Mouse (Mus musculus) thymus, postnatal 36 days (tissue): ENCODE measurements at regions not wholly inside any gene's neighbourhood (a gene's known extent, or its start where the extent isn't known, plus 50 kb on each side); places are given as distances from the start of the nearest gene placed in this dataset.
"Not testable (repeated sequence)": the region's sequence is repeated elsewhere in the genome, so short reads cannot be mapped to it uniquely, and the experiment has no call there.

ENCODE experiments used
- DNase-seq, 2 experiments: peaks; one replicate each; pipeline ENCODE4 v3.0.0; 2022; ENCODE audit warnings: mixed read lengths in 2 of 2

DNA sequence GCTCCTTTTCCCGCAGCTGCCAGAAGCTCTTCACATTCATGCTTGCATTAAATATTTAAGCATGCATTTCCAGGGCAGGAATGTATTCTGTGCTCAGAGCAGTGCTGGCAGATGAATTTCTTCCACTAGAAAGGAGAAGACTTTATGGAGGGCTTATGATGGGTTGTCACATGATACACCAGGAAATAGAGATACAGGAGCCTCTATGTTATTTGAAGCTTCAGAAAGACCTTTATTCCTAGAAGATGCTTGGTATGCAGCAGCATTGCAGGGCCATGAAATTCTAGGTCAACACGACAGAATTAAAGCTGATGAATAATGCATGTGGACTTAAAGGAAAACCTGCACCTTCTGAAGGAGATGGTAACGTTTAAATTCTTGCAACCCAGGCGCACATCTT is 212.1 kb downstream of the Adgrg6 start:
- no peak for DNase-seq

DNA sequence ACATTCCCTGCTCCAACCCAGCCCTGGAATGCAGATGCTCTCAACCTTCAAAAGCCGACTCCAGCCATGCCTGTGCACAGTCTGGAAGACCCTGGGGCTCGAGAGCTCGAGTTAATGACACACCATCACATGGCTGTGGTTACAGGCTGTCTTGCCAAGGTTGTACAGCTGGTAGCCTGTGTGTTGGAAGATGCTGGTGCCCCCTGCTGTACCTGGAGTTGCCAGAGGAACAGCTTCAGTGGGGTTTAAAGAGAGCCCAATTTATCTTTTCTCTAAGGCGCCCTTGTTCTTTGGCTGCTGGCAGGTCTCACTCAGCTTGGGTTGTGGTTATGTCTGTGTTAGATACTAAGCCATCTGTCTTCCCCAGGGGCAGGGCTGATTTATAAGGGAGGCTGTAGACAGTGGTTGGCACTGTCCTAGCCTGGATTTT is 212.8 kb downstream of the Adgrg6 start:
- DNase-seq, result peak; percentile 44 to 60

DNA sequence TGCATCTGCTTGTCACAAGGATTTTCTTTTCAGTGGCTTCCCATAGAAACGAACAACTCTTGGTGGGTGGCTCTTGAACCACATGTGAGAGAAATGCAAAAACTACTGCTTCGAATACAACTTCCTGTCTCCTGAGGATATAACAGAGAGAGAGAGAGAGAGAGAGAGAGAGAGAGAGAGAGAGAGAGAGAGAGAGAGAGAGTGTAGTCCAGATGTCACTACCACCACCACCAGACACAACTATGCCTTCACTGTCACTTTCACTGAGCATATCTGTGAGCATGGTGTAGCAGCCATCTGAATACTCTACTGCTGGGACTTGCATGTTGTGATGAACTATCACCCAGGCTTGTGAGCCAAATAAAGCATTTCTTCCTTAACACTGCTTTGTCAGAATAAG is 216.6 kb downstream of the Adgrg6 start:
- DNase-seq, result no peak

DNA sequence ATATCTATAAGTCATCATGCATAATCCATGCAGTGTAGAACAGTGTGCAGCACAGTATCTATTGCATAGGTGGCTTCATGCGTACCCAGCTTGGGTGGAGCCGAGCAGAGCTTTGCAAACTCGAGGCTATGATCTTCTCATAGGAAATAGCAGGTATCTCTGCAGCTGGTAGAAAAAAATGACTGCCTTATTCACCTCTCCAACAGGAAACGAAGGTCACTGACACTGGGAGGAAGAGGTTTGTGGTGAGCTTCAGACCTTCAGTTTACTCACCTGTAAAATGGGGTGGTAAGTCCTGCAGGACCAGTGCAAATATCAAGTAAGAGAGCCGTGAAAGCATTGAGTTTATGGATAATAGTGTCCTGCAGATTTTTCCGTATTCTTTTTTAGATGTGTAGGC is 219.2 kb downstream of the Adgrg6 start:
- peak in 1 of 2 experiments; percentile 7 for DNase-seq

DNA sequence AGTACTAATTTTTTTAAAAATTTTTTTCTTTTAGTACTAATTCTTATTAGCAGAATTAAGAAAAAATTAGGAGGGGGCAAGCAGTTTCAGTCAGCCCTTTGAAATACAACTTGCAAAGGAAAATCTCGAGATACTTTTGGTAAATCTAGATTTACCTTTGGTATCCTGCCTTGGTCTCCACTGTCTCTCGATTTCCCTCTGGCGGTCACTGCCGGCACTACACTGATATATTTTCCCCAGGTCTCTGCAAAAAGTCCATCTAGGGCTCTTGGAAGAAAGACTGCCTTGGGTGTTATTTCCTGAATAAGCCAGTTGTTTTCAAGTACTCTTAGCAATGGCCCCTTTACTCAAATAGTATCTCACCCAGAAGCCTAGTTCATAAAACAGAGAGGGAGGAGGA is 224.0 kb downstream of the Adgrg6 start:
- peak; percentile 77 to 87 for DNase-seq

DNA sequence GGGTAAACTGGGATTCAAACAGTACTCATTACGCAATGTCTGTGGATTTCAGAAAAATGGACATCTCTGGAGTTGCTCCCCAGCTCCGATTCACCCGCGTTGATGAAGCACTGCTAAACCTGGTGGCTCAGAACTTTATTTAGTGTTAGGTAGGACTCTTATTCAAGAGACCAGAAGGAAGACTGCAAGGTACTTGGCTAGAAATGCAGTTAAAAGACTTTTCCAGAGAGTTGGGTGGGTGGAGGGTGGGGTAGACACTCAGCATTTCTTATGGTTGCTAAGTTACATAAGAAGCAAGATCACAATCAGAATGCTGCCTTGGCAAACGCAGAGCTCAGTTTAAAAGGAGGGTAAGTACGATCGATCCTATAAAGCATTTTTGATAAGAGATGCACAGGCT is 230.2 kb downstream of the Adgrg6 start:
- DNase-seq, result no peak

DNA sequence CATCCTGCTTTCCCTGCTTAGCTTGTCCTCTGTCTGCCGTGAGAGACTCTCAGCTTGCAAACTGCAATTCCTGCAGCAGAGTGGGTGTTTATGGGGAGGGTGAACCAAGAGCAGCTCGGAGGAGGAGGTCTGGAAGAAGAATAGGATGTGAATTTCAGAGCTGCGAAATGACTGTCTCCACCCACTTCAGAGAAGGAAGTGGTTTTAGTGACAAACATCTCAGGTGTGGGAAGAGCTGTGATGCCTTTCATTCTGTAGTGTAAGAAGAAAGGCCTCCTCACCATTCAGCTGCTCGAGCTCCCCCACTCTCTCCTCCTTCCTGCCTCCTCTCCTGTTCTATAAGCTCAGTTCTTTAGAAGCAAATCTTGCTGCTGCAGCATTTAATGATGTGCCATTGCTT is 230.9 kb downstream of the Adgrg6 start:
- peak; percentile 49 to 75 for DNase-seq

DNA sequence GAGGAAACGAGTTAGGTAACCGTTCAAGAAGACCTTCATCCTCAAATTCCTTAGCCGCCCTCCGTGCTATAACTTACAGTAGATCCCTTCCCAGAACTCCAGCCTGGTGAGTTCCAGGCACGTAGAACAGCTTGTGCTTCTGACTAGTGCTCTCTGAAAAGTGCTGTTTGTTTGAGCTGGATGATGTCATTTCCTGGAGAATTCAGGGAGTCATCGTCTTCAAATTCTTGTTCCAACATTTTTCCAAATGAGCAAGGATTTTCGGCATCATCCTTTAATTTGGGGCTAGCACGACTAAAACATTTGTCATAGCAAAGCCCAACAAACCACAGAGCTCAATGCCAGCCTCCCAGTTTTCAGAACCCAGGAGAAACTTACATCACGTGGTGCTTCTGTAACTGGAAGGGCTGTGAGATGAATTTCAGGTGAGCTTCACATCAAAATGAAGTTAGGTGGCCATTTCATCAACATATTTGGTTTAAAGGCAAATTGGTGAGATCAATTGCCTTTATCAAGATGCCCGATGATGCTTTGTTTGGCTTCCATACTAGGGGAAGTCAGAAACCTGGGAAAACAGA is 231.4 kb downstream of the Adgrg6 start:
- no peak for DNase-seq

DNA sequence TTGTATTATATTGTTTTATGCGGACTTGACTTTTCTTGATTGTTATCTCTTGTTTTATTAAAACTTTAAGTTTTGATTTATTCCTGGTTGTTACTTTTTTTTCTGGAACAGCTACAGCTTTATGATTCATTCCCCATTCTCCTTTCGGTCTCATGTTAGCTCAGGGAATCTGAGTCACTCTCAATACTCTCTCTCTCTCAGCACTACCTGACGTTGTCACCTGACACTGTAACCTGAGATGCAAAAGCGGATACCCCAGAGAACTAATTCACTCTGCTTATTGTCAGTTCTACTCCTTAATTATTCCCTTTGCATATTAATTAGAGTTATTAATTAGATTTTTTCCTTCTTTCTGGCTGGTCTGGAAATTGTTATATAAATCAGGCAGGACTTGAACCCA is 232.5 kb downstream of the Adgrg6 start:
- DNase-seq, result no peak

DNA sequence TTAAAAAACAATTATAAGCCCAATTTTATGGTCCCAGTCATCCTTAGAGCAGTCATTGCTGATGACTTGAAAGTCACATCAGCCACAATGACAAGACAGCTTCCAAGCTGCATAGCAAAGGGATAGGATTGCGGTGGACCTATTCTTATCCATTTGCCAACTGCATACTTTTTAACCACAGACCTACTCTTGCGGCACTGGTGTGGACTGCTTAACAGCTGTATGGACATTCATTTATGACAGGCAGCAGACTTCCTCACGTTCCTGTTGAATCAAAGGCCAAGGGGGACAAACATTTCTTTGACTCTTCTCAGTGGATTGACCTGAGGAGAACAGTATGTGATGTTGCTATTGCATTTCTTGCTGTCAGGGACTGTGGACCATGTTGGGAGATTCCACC is 233.5 kb downstream of the Adgrg6 start:
- no peak for DNase-seq

DNA sequence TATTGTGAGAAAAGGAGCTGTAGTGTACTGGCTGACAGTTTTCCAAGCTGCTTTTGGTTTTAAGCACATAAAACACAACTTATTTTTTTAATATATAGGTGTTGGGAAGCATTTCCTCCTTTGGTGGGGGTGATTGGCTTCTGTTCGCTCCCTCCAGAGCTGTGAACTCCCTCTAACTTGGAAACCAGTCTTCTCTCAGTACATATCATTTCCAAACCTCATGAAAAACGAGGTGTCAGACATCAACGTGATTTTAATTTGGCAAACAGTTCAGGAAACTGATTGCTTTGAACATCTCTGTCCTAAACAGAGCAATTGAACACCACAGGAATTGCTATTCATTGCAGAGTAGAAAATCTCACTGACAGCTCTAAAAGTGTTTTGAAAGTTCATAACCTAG is 238.6 kb downstream of the Adgrg6 start:
- DNase-seq, result no peak

DNA sequence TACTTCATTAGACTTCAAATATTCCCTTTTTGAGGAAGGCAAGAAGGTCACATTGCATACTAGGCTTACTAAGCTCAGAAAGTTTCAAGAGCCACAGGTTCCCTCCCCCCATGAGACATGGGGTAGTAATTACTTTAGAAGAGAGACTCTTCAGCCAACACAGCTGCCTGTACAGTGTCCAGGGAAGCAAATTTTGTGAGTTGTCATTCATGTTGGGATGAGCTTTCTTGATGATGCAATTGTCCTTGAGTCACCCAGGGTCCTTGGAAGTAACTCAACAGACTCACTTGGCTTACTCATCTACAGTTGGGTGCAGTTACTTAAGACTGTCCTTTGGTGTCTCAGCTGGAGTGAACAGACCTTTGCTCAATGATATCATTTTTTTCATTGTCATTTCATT is 242.0 kb downstream of the Adgrg6 start:
- DNase-seq, result no peak

DNA sequence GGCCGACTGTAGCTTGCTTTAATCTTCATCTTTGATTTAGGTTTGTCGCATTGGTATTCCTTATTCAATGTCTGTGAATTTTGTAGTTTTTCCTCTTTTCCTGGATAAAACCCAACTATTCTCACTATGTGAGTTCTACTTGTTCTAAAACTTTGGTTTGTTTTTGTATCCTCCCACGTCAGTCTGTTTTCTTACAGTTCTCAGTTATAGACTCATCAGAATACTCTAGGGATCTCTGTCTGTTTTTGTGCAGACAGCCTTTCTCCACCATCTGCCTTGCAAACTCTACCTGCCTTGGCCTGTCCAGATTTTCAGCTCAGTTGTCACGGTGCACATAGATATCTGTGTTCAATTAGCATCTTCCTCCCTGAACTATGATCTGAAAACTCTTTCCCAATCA is 249.3 kb downstream of the Adgrg6 start:
- DNase-seq, result no peak

DNA sequence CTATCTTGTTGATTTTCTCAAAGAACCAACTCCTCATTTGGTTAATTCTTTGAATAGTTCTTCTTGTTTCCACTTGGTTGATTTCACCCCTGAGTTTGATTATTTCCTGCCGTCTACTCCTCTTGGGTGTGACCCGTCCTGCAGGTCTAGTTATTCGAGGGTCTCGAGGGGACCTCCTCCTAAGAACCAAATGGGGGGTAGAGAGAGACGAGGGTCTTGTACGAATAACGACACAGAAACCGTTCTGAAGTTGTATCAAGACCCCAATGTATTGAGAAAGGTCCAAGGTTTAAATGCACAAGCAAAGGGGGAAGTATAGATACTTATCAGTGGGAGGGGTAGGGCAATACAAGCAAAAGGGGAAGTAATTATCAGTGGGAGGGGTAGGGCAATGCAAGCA is 252.8 kb downstream of the Adgrg6 start:
- not testable (repeated sequence) for DNase-seq

DNA sequence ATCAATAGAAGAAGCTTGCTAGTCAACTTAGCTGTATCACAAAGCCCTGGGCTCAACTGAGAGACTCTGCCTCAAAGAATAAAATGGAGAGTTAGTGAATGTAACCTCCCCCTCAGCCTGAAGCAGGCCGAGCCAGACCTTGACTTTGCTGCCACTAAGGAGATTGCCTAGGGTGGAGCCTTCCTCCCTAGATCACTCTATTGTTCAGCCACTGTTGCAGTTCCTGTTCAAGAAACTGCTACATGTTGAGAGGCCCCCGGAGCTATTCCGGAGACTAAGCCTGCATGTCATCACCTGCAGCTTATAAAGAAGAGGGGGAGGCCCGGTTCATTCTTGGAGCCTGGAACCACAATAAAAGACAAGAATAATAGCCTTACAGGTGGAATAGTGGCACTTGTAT is 257.9 kb downstream of the Adgrg6 start:
- no peak for DNase-seq

DNA sequence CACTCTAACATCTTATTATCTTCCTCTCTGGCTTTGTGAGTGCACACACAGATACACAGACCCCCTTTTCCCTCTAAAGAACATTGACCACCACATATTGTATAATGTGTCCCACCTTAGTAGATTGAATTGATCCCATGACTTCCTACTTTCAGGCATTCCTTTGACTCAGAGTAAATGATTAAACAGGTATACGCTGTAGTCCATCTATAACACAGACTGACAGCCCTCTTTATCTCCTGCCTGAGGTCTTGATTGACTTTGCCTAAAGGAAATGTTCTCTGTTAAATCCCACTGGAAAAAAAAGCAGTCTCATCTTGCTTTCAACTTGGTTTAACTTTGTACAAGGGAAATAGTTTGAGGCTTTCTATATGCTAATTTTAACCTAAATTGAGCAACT is 268.8 kb downstream of the Adgrg6 start:
- no peak for DNase-seq

DNA sequence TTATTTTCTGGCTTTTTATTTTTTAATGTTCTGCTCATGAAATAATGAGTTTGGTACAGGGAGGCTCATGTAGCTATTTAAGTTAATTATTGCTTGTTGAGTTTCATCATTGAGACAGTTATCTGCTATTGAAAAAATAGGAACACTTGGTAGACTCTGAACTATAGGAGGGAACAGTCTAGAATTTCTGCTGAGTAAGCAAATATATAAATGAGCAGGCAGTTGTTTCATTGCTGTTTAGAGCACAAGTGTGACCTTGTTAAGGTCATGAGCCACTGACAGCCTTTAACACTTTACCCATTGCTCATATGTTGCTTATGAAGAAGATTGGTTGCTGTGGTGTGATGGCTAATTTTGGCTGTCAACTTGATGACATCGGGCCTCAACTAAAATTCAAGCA is 270.0 kb downstream of the Adgrg6 start:
- DNase-seq, result no peak

DNA sequence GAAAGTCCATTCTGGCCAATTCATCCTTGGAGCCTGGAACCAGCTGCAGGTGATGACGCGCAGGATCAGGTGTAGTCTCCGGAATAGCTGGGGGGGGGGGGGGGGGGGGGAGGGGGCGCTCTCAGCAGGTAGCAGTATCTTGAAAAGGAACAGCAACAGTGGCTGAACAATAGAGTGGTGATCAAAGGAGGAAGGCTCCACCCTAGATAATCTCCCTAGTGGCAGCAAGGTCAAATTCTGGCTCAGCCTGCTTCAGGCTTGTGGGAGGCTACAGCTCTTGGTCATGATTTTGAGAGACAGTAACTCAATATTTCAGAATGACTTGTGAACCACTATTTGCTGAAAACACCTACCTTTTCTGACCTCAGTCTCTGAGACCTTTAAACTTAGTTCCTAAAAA is 275.5 kb downstream of the Adgrg6 start:
- no peak for DNase-seq

DNA sequence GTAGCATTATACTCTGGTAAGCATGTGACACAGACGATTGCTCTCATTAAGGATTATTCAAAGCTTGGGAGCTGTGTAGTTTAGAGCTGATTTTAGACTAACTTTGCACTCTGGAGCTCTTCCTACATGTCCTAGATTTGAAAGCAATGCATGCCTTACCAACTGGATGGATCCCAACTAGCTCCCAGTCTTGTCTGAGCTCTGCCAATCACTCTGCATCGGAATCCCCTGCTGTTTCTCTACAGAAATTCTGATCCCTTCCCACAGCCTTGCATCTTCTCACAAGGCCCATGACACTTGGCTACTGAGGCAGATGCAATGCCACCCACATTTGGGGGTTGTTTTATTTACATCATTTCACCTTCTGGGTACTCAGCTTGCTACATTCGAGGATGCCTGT is 277.8 kb downstream of the Adgrg6 start:
- no peak for DNase-seq

DNA sequence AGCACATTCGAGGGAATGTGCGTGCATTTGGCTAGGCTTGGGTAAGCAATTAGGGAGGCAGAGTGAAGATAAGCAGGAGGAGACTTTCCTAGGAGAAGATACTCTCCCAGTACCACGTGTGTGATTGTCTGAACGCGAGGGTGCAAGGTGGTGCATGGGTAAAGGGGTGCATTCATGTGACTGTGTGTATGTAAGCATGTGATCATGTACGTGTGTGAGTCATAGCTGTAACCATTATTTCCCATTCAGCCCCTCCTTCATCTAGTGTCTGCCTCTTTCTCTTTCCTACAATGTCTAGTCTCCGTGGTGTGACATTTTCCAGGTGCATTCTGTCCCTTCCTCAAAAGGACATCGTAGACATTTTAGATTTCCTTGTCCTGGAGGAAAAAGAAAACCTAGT is 273.8 kb downstream of the Hivep2 start:
- no peak for DNase-seq

DNA sequence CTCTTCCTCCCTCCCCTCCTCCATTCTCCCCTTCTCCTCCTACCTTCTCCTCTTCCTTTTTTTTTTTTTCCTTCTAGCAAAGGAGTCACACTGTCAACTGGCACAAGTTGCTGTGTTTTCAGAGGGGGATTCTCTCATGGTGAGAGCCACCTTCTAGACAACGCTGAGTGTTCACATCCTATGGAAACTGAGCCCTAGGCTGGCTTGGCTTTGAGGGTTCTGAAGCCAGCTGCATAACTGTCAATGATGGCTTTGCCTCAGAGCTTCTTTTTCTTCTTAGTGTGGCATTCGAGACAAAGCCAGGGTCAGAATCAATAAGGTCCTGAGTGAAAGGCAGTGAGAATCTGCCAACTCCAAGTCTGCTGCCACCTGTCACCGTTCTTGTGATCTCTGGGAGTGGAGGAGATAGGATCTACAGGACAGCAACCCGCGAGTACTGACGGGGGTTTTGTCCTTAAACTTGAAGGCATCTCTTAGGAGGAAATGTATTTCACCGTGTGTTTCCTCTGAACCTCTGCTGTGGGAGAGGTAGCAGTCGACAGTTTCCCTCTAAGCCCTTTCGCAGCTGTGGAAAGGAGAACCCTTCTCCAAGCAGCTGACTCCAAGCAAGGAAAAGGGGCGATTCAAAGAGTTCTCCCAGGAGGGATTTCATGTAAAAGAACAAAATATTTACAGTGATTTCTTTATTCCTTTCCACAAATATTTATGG is 269.2 kb downstream of the Hivep2 start:
- DNase-seq, result peak; percentile 39 to 66

DNA sequence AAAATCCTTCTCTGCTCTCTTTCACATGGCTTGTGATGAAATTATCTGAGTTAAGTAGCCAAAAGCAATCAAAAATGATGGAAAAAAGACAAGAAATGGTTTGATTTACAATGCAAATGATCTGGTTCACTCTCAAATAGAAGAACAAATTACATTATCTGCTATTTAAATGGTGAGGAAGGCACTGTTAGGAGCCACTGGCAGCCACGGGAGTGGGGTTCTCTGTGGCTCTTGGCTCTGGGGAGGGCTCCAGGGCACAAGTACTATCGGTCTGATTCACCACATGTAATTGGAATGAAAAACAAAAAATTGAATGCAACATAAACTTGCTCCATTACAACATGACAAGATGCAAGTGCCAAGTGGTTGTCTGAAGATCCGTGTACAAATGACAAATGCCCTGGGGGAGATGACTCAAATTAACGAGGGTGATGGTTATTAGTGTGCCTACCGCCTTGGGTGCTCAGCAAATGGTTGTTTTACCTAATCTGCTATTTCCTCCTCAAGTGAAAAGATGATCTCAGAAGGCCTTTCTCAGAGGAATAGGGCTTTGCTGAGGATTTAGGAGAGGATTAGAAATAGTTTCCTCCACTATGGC is 268.2 kb downstream of the Hivep2 start:
- no peak for DNase-seq

DNA sequence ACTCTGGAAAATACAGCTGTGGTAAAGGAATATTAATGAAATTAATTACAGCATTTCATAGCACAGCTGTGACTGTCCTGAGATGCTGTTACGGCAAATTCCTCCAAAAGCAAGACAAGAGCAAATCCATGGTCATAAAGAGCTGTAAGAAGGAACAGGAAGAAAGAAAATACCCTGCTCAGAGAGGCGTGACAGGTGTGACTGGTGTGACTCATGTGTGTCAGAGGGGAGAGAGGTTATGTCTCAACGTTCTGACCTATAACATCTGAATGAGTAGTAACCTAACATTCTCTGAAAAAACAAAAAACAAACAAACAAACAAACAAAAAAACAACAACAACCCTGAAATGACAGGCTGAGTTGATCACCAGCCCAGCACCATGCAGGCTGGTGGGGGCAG is 267.5 kb downstream of the Hivep2 start:
- no peak for DNase-seq

DNA sequence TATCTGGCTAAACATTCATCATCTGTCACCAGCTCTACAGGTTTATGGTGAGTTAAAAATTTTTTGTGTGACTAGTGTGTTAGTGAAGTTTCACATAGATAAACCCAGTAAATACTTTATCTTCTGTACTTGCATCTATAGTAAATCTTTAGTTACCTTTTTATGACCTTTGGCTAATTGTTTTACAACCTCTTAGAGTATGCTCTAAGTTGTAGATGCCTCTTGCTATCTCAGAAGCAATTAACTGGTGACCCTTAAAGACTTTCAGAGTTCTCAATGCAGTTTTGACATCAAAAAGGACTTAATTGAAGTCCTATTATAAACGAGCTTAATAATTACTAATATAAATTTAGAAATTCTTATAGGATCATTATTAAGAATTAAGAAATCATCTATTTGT is 265.6 kb downstream of the Hivep2 start:
- DNase-seq, result no peak

DNA sequence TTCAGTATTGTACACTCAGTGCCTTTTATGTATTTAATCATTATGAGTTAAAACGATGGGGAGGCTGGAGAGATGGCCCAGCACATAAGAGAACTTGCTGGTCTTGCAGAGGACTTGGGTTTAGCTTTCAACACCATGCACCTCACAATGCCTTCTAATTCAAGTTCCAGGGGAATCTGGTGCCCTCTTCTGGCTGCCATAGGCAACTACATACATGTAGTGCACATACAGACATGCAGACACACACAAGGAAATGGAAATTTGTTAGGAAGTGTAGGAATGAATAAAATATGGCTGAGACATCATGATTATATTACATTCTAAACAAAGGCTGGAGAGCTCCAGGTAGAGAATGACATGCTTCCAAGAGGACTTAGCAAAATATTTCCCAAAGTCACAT is 251.4 kb downstream of the Hivep2 start:
- DNase-seq, result no peak
